Mouse (Mus musculus) myocyte (in vitro differentiated cells): ENCODE measurements around the gene Smg1. TPM values are rescaled to one million over a fixed set of nuclear protein-coding genes. Genes with fewer than 3 reads are reported as not detected.

Source experiments
- H3K27me3 ChIP-seq: one replicate; pipeline ENCODE4 v1.6.1; 2011; ENCODE audit not compliant: control insufficient read depth, insufficient read depth, insufficient read length
- H3K36me3 ChIP-seq: one replicate; pipeline ENCODE4 v1.6.1; 2011; ENCODE audit not compliant: control insufficient read depth, insufficient read depth
- H3K4me2 ChIP-seq: one replicate; pipeline ENCODE4 v1.6.1; 2011; ENCODE audit warnings: low read depth, control low read depth
- H3K4me3 ChIP-seq: one replicate; pipeline ENCODE4 v1.5.1; 2011; ENCODE audit warnings: mild to moderate bottlenecking, control low read depth, moderate library complexity
- H3K79me2 ChIP-seq: one replicate; pipeline ENCODE4 v1.6.1; 2011; ENCODE audit not compliant: control insufficient read depth, insufficient read depth
- H3ac ChIP-seq: one replicate; pipeline ENCODE4 v1.6.1; 2011; ENCODE audit not compliant: control insufficient read depth, insufficient read length
- CEBPB ChIP-seq: IDR thresholded peaks from 2 replicates; pipeline ENCODE4 v1.6.1; 2011; ENCODE audit warnings: mild to moderate bottlenecking, moderate library complexity; ENCODE audit not compliant: poor library complexity, insufficient read depth, severe bottlenecking
- E2F4 ChIP-seq: IDR thresholded peaks from one replicate; pipeline ENCODE4 v1.6.1; 2011; ENCODE audit warnings: mild to moderate bottlenecking, control low read depth, moderate library complexity; ENCODE audit not compliant: insufficient read depth
- MAX ChIP-seq: IDR thresholded peaks from one replicate; pipeline ENCODE4 v1.6.1; 2011; ENCODE audit warnings: low read depth, mild to moderate bottlenecking, control low read depth
- MYOD1 ChIP-seq, 3 experiments: IDR thresholded peaks; one replicate each; pipeline ENCODE4 v1.6.1; 2011; ENCODE audit warnings: control low read depth in 2 of 3, low read depth in 2 of 3, mild to moderate bottlenecking in 2 of 3, moderate library complexity in 1 of 3; ENCODE audit not compliant: insufficient read length in 2 of 3, control insufficient read depth in 1 of 3
- MYOG ChIP-seq, 3 experiments: IDR thresholded peaks; one replicate each; pipeline ENCODE4 v1.6.1; 2011; ENCODE audit warnings: control low read depth in 2 of 3, low read depth in 2 of 3, mild to moderate bottlenecking in 2 of 3; ENCODE audit not compliant: insufficient read length in 2 of 3, control insufficient read depth in 1 of 3, insufficient read depth in 1 of 3
- POLR2A ChIP-seq: IDR thresholded peaks from one replicate; pipeline ENCODE4 v1.6.1; 2011; ENCODE audit warnings: low read depth, mild to moderate bottlenecking, control low read depth, moderate library complexity; ENCODE audit not compliant: insufficient read length
- POLR2AphosphoS2 ChIP-seq: IDR thresholded peaks from one replicate; pipeline ENCODE4 v1.6.1; 2011; ENCODE audit warnings: low read depth, control low read depth; ENCODE audit not compliant: insufficient read length
- REST ChIP-seq: IDR thresholded peaks from one replicate; pipeline ENCODE4 v1.6.1; 2011; ENCODE audit warnings: mild to moderate bottlenecking, control low read depth, moderate library complexity; ENCODE audit not compliant: insufficient read depth, insufficient read length
- SRF ChIP-seq: IDR thresholded peaks from one replicate; pipeline ENCODE4 v1.6.1; 2011; ENCODE audit warnings: low read depth; ENCODE audit not compliant: control insufficient read depth, insufficient read length
- TCF12 ChIP-seq: IDR thresholded peaks from one replicate; pipeline ENCODE4 v1.6.1; 2011; ENCODE audit warnings: mild to moderate bottlenecking, control low read depth; ENCODE audit not compliant: poor library complexity, insufficient read depth, severe bottlenecking
- TCF3 ChIP-seq: IDR thresholded peaks from one replicate; pipeline ENCODE4 v1.6.1; 2011; ENCODE audit warnings: low read depth, control low read depth; ENCODE audit not compliant: insufficient read length
- USF1 ChIP-seq: IDR thresholded peaks from one replicate; pipeline ENCODE4 v1.6.1; 2011; ENCODE audit warnings: low read depth, mild to moderate bottlenecking, control low read depth, moderate library complexity
- polyA plus RNA-seq: library from polyadenylated mRNA; unstranded; fragments of >200 nt; fragmentation: generic; extraction: Trizol; gene quantifications from one replicate; pipeline ENCODE4 v1.2.1, GENCODE M21; 2012; ENCODE audit warnings: missing spikeins

The Smg1 gene
- polyA plus RNA-seq, 1 experiment, result 7.9 TPM

- Histone ChIP-seq H3K79me2 (no peaks in the 10 kb centered on the region), H3K36me3 (no peaks in the 10 kb centered on the region), H3K27me3 (no peaks in the 10 kb centered on the region), H3K4me3 (peak overlapping the region; percentile 17), H3K4me2 (peak overlapping the region; percentile 94), H3ac (no peak overlapping the region)
- TF ChIP-seq REST (no peak), POLR2AphosphoS2 (peak; percentile 25), POLR2A (peak; percentile 13), MAX (no peak)
Observed at GRCm38 (mm10) chr7:118277335-118277910, 34.0 kb upstream of the Smg1 start.

- peak overlapping the region; percentile 17 for H3K4me3 ChIP-seq
- no peaks in the 10 kb centered on the region for H3K79me2 ChIP-seq
- no peaks in the 10 kb centered on the region for H3K27me3 ChIP-seq
- H3K36me3 ChIP-seq, result no peaks in the 10 kb centered on the region
- H3K4me2 ChIP-seq, result peak overlapping the region; percentile 94
- no peak overlapping the region for H3ac ChIP-seq
- TF ChIP-seq POLR2A (peak; percentile 4), TCF12 (no peak), MYOG (IDR thresholded peaks at IDR 0.05; ENCODE audit: control insufficient read depth in 1 of 3, insufficient read depth in 1 of 3, insufficient read length in 2 of 3, low read depth in 2 of 3) (no peak), E2F4 (no peak), MAX (no peak), USF1 (no peak), POLR2AphosphoS2 (no peak), MYOD1 (IDR thresholded peaks at IDR 0.05; ENCODE audit: control insufficient read depth in 1 of 3, insufficient read length in 2 of 3, low read depth in 2 of 3) (no peak), TCF3 (no peak)
Observed at GRCm38 (mm10) chr7:118276684-118277334, 33.3 kb upstream of the Smg1 start.

GRCm38 (mm10) chr7:118275265-118275664 lies 31.8 kb upstream of the Smg1 start:
- TF ChIP-seq TCF12 (no peak), MYOG (IDR thresholded peaks at IDR 0.05; ENCODE audit: control insufficient read depth in 1 of 3, insufficient read depth in 1 of 3, insufficient read length in 2 of 3, low read depth in 2 of 3) (no peak), POLR2A (no peak), POLR2AphosphoS2 (no peak), SRF (no peak), CEBPB (no peak), TCF3 (no peak), E2F4 (no peak), MAX (no peak), REST (no peak), USF1 (no peak), MYOD1 (IDR thresholded peaks at IDR 0.05; ENCODE audit: control insufficient read depth in 1 of 3, insufficient read length in 2 of 3, low read depth in 2 of 3) (no peak)
- Histone ChIP-seq H3K36me3 (no peaks in the 10 kb centered on the region), H3K4me3 (no peak overlapping the region), H3ac (no peak overlapping the region), H3K79me2 (no peaks in the 10 kb centered on the region), H3K4me2 (no peak overlapping the region), H3K27me3 (no peaks in the 10 kb centered on the region)

- no peak overlapping the region for H3K4me3 ChIP-seq
- no peaks in the 10 kb centered on the region for H3K36me3 ChIP-seq
- H3K27me3 ChIP-seq, result no peaks in the 10 kb centered on the region
- H3K4me2 ChIP-seq, result no peak overlapping the region
- H3ac ChIP-seq, result no peak overlapping the region
- TF ChIP-seq E2F4 (no peak), TCF3 (no peak), POLR2A (no peak), REST (no peak), USF1 (no peak), MYOD1 (IDR thresholded peaks at IDR 0.05; ENCODE audit: control insufficient read depth in 1 of 3, insufficient read length in 2 of 3, low read depth in 2 of 3) (no peak), MYOG (IDR thresholded peaks at IDR 0.05; ENCODE audit: control insufficient read depth in 1 of 3, insufficient read depth in 1 of 3, insufficient read length in 2 of 3, low read depth in 2 of 3) (no peak)
- H3K79me2 ChIP-seq, result no peaks in the 10 kb centered on the region
Observed at GRCm38 (mm10) chr7:118274851-118275250, 31.4 kb upstream of the Smg1 start.

GRCm38 (mm10) chr7:118274169-118274568 lies 30.7 kb upstream of the Smg1 start:
- H3K27me3 ChIP-seq, result no peaks in the 10 kb centered on the region
- no peak overlapping the region for H3ac ChIP-seq
- no peaks in the 10 kb centered on the region for H3K79me2 ChIP-seq
- TF ChIP-seq TCF3, result no peak
- no peak for TF ChIP-seq MYOD1 (IDR thresholded peaks at IDR 0.05; ENCODE audit: control insufficient read depth in 1 of 3, insufficient read length in 2 of 3, low read depth in 2 of 3)
- TF ChIP-seq CEBPB, result no peak
- no peak for TF ChIP-seq POLR2A
- no peak for TF ChIP-seq REST
- TF ChIP-seq MAX, result no peak
- TF ChIP-seq MYOG (IDR thresholded peaks at IDR 0.05; ENCODE audit: control insufficient read depth in 1 of 3, insufficient read depth in 1 of 3, insufficient read length in 2 of 3, low read depth in 2 of 3), result no peak
- no peak for TF ChIP-seq USF1
- TF ChIP-seq POLR2AphosphoS2, result no peak
- no peak for TF ChIP-seq SRF
- TF ChIP-seq TCF12, result no peak
- TF ChIP-seq E2F4, result no peak
- H3K4me2 ChIP-seq, result no peak overlapping the region
- H3K36me3 ChIP-seq, result no peaks in the 10 kb centered on the region
- no peak overlapping the region for H3K4me3 ChIP-seq
